Mouse (Mus musculus): ENCODE measurements around the gene Lrp5.
"Not testable (repeated sequence)": the region's sequence is repeated elsewhere in the genome, so short reads cannot be mapped to it uniquely, and the experiment has no call there.

Gene Lrp5

GRCm38 (mm10) chr19:3695006-3695405 lies 8.6 kb upstream of the Lrp5 start:
- DNase-seq, result no peak

DNA sequence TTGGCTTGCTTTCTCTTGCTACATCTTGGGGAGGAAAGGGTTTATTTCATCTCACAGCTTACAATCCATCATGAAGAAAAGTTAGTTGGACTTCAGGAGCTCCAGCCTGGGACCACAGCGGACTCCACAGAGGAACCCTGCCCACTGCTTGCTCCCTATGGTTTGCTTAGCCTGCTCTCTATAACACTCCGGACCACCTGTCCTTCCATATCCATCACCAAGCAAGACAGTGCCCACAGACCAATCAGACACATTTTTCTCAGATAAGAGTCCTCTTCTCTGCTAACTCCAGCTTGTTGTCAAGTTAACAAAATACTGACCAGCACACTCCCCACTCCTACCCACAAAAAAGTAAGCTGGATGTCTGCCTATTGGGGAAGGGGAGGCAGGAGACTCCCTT lies 8.1 kb upstream of the Lrp5 start:
- DNase-seq, result no peak

- no peak for DNase-seq
These were observed 6.2 kb upstream of the Lrp5 start for GRCm38 (mm10) chr19:3692414-3693145.

- DNase-seq, result no peak
These were observed 5.0 kb upstream of the Lrp5 start for GRCm38 (mm10) chr19:3691337-3691736.

- DNase-seq, result no peak
These were observed 1.4 kb upstream of the Lrp5 start for GRCm38 (mm10) chr19:3687676-3688171.

- no peak for DNase-seq
These were observed 651 bp downstream of the Lrp5 start for GRCm38 (mm10) chr19:3685611-3686214.

- DNase-seq, result no peak
These were observed 1.3 kb downstream of the Lrp5 start for GRCm38 (mm10) chr19:3684957-3685580.

DNA sequence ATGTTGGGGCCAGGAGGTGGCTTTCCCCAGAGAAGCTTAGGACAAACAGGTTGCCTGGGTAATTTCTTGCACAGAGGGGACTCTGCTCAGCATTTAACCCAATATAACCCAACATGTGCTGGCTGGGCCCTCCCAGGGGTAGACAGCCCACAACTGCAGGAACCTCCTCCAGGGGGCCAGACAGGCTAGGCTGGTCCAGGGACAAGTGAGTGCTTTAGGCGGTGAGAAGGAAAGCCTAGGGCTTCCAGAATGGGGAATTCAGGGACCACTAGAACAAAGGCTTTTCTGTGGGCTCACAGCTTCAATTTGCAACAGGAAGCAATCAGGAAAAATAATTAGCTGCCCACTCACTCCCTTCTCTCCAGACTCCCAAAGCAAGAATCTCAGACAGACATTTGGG lies 1.9 kb downstream of the Lrp5 start:
- DNase-seq, result peak; percentile 46

DNA sequence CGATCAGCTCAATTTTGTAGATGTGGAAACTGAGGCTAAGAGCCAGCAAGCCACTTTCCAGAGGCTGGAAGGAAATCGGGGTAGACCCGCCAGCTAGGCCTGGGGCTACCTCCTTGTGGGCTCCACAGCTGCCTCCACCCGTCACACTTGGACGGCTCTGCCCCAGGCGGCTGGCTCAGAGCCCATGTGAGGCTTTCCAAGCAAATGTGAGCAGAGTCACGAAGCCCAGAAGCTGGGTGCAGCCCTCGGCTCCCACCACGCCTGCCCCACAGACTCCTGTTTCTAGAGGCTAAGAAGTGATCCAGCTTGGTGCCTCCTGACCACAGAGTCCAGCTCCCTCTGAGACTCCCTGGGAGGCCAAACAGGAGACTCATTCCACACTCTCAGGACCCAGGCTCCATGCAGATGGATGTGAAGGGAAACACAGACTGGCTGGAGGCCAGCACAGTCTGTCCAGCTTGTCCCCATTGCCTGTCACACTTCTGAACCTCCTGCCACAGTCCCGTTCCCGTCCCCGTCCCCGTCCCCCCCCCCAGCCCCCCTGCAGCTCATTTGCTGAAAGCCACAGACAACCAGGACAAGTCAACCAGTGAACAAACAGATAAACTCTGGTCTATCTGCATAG lies 4.9 kb downstream of the Lrp5 start:
- no peak for DNase-seq

DNA sequence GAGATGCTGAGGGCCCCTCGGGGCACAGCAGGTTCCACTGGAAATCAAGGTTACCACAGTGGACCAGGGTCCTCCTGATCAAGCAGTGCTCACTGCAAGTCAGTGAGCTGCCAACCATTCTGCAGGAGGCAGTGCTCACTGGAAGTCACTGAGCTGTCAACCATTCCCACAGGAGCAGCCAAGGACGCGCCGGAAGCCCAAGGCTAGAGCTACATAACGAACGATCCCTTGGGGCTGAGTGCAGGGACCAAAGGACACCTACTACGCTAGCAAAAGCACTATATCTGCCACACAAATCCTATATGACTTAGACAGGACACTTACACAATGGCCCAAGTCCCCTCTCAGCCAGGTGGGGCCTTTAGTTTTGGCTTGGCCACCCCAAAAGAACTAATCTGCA lies 5.6 kb downstream of the Lrp5 start:
- no peak for DNase-seq

- peak; percentile 5 for DNase-seq
These were observed 12.1 kb downstream of the Lrp5 start for GRCm38 (mm10) chr19:3674122-3674855.

- DNase-seq, result no peak
These were observed 13.2 kb downstream of the Lrp5 start for GRCm38 (mm10) chr19:3673149-3673548.

DNA sequence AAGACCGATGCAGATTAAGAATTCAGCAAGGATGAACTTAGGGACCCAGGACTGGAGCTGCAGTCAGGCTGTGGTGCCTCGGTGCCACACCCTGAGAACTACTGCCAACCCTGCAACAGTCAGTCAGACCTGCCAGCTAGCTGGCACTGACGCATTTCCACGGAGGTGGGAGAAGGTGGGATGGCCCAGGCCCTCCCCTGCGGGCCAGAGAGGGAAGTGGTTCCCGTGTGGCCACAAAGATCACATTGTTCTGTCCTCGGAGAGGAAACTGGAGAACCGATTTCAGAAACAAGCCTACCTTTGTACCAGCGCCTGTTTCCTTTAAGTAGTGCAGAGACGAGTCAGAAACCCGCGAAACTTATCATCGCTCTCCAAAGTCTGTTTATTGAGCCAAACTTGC lies 17.3 kb downstream of the Lrp5 start:
- DNase-seq, result peak; percentile 53

DNA sequence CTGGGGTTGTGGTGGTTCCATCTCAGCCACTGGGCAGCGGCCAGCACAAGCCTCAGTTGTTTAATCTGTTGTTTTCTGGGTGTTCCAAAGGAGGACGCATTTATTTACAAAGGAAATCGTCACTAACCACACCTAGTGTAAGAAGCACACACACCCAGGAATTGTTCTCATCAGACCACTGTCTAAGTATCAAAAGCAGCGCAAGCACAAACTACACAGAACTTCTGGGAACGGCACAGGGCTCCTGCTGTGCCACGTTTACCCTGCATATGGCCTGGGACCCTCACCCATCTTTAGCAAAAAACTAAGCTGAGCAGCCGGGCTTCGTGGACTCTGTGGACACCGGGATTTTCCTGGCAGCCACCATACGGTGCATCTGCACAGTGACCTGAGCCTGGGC lies 17.8 kb downstream of the Lrp5 start:
- DNase-seq, result no peak

GRCm38 (mm10) chr19:3667979-3668378 lies 18.4 kb downstream of the Lrp5 start:
- peak; percentile 60 for DNase-seq

DNA sequence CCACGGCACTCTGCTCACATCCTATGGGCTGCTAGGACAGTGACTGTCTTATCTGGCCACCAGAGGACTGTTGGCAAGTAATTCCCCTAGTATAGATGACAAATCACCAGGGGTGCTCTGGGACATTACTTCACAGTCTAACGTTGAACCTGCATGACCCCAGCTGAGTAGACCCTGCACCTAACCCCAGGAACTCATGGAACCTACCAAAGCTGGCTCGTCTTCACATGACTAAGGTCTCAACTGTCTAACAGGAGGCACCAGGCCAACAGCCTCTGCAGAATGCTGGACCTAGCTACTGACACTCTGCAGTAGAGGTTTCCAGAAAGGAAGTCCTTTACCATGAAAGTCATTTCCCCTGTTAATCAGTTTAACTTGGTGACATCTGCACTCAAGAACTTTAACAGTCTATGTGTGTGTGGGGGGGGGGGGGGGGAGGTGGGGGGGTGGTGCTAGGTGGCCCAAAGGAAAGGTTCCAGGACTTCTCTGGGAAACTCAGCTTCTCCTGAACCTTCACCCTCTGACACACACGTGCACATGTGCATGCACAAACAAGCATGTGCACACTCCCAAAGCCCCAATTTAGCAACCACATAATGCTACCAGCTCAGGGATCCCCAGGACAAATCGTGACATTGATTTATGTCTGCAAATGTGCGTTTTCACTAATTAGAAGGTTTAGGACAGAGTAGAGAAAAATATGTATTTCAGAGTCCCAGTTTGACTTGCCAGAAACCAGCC lies 19.0 kb downstream of the Lrp5 start:
- DNase-seq, result no peak

GRCm38 (mm10) chr19:3666632-3667031 lies 19.7 kb downstream of the Lrp5 start:
- no peak for DNase-seq

DNA sequence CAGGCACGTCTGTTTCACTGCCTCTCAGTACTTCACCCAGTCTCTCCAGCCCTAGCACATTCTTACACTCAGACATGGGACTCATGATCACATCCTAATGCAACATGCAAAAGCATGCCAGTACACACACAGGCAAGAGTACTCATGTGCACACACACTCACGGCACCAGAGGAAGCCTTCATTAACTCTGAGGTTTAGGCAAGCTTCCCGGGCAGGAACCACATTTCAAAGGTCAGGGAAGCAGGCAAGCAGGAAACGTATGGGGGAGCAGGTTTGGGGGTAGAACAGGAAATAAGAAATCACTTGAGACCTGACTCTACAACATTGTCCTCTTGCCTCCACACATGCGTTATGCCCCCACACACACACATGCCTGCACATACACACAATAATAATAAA lies 20.9 kb downstream of the Lrp5 start:
- DNase-seq, result peak; percentile 45

- no peak for DNase-seq
These were observed 28.4 kb downstream of the Lrp5 start for GRCm38 (mm10) chr19:3657947-3658346.

DNA sequence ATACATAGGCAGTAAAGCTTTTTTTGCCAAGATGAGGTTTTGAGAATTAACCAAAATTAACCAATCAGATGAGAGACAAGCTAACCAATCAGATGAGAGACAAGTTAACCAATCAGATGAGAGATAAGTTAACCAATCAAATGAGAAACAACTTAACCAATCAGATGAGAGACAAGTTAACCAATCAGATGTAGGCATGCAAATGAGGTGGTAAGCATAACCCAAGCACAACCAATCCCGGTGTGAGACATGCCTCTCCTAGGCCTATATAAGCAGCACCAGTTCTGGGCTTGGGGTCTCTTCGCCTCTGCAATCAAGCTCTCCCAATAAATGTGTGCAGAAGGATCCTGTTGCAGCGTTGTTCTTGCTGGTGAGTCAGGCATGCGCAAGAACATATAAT lies 29.3 kb downstream of the Lrp5 start:
- DNase-seq, result not testable (repeated sequence)

DNA sequence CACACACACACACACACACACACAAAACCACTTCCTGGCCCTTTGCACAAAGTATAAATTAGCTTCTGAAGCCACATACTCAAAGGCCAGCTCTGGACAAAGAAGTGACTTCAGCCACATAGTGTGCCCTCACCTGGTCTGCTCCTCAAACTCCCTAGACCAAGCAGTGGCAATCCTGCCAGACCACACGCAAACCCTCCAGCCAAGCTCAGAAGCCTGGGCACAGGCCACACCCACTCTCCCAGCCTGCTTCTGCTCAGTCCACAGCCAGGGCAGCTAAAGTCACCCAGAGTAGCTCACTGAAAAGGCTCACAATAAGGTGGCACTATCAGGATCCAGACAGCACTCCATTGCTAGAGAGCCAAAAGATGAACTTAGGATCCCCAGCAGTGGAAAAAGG lies 30.2 kb downstream of the Lrp5 start:
- no peak for DNase-seq

DNA sequence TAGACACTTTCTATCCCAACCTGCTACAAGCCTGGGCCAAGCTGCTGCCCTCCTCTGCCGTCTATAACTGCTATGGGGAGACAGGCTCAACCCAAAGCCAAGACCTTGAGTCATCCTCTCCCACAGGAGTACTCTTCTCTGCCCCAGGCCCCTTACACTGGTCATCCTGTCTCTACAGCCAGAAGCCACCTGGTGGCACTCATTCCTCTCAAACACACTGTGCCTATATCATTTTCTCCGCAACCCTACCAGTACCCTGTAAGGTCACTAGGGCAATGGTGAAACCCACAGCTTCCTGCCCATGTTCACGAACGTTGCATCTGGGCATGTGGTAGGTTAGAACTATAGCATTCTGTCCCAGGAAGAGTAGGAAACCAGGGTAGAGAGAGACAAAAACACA lies 31.4 kb downstream of the Lrp5 start:
- peak; percentile 52 for DNase-seq

Measured in thymus, postnatal 4 days (tissue).